Mouse (Mus musculus): Measurements from ENCODE around the gene Defa23. TPM values are rescaled to one million over a fixed set of nuclear protein-coding genes. Genes with fewer than 3 reads are reported as not detected.
"Not testable (repeated sequence)": the region's sequence is repeated elsewhere in the genome, so short reads cannot be mapped to it uniquely, and the experiment has no call there.

Gene Defa23
- not detected in 2 replicates for polyA plus RNA-seq (2016; fragmentation: Nextera tagmentation; extraction: Ambion mirVana)

DNA sequence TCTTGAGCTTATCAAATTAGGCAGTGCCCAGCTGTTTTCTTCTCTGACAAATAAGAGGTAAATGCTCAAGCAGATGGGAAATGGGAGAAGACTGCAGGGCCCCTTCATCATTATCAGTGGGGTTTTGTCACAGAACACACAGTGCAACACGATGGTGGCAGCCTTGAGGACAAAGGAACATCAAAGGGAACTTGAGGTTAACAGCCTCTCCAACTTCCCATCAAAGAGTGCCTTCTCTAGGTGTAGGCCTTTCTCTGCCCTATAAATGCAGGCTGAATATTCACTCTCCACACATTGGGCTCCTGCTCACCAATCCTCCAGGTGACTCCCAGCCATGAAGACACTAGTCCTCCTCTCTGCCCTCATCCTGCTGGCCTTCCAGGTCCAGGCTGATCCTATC is at the start of gene Defa23:
TSS of gene Defa23 (plus strand) at position 301 of the 400 bp plus-strand sequence.
- ATAC-seq (ENCODE audit: insufficient number of reproducible peaks, insufficient read depth, low FRiP score, low TSS enrichment, low read depth), result not testable (repeated sequence)

GRCm38 (mm10) chr8:21006801-21007200 is 48.0 kb upstream of the Defa23 start:
- no peak for ATAC-seq (ENCODE audit: insufficient number of reproducible peaks, insufficient read depth, low FRiP score, low TSS enrichment, low read depth)
- no peak overlapping the region for H3K4me2 ChIP-seq
- no peaks in the 10 kb centered on the region for H3K27me3 ChIP-seq
- no peak overlapping the region for H3K4me3 ChIP-seq (replicated peaks)
- H3K27ac ChIP-seq, result no peak overlapping the region
- H3K4me1 ChIP-seq (replicated peaks), result no peaks in the 10 kb centered on the region
- H3K36me3 ChIP-seq, result no peaks in the 10 kb centered on the region
- H3K9ac ChIP-seq (replicated peaks), result no peak overlapping the region
- WGBS, result 41% methylated on average over 1 of the region's 1 CpGs
- peaks cover 11% of the 10 kb centered on the region for H3K9me3 ChIP-seq

More for the DNA sequence above, at the start of gene Defa23:
- not testable (repeated sequence) for H3K27ac ChIP-seq; H3K4me3 ChIP-seq (replicated peaks); H3K9me3 ChIP-seq; H3K9ac ChIP-seq (replicated peaks); H3K27me3 ChIP-seq; H3K4me1 ChIP-seq (replicated peaks); H3K36me3 ChIP-seq; H3K4me2 ChIP-seq
- WGBS, result no CpG with 5 or more reads among the region's 1 CpGs

- H3K9me3 ChIP-seq, result peaks cover 11% of the 10 kb centered on the region
- H3K36me3 ChIP-seq; H3K4me3 ChIP-seq (replicated peaks); H3K9ac ChIP-seq (replicated peaks); ATAC-seq (ENCODE audit: insufficient number of reproducible peaks, insufficient read depth, low FRiP score, low TSS enrichment, low read depth); H3K27ac ChIP-seq; H3K4me2 ChIP-seq; H3K4me1 ChIP-seq (replicated peaks); H3K27me3 ChIP-seq: not testable (repeated sequence)
- WGBS, result 58% methylated on average over 6 of the region's 6 CpGs
These were observed 46.3 kb upstream of the Defa23 start for GRCm38 (mm10) chr8:21008578-21008977.

DNA sequence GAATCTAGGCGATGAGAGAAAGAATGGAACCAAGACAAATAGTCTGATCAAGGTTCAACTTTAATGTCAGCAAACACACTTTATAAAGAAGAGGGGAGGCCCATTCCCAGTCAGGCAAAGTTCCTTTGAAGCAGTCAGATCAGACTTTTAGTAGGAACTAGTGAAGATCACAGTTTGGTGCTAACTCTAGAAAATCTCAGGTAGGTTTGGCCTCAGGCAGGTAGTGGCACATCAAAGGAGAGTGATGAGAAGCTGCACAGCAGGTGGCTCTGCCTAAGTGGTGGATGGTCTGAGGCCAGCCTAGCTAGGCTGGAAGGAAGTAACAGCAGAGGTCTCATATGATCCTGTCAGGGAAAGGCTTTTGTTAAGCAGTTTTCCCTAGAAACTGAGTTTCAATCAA is 44.3 kb upstream of the Defa23 start:
- not testable (repeated sequence) for H3K9ac ChIP-seq (replicated peaks); H3K4me1 ChIP-seq (replicated peaks); ATAC-seq (ENCODE audit: insufficient number of reproducible peaks, insufficient read depth, low FRiP score, low TSS enrichment, low read depth); H3K27ac ChIP-seq; H3K36me3 ChIP-seq; H3K27me3 ChIP-seq; H3K4me2 ChIP-seq; H3K4me3 ChIP-seq (replicated peaks)
- H3K9me3 ChIP-seq, result peaks cover 11% of the 10 kb centered on the region
- 63% methylated on average over 1 of the region's 1 CpGs for WGBS

DNA sequence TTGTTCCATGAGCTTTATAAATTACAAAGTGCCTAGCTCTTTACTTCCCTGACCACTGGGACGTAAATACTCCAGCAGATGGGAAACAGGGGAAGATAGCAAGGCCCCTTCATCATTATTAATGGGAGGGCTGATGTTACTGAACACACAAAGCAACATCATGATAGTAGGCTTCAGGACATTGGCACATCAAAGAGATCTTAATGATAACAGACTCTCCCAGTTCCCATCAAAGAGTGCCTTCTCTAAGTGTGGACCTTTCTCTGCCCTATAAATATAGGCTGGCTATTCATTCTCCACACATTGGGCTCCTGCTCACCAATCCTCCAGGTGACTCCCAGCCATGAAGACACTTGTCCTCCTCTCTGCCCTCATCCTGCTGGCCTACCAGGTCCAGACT is 29.6 kb upstream of the Defa23 start, which contains the start of gene Defa21:
TSS of gene Defa21 (plus strand) at position 301 of the 400 bp plus-strand sequence.
- not testable (repeated sequence) for H3K9ac ChIP-seq (replicated peaks); ATAC-seq (ENCODE audit: insufficient number of reproducible peaks, insufficient read depth, low FRiP score, low TSS enrichment, low read depth); H3K9me3 ChIP-seq; H3K27ac ChIP-seq; H3K27me3 ChIP-seq; H3K4me2 ChIP-seq; H3K36me3 ChIP-seq; H3K4me3 ChIP-seq (replicated peaks); H3K4me1 ChIP-seq (replicated peaks)
- WGBS, result no CpG with 5 or more reads among the region's 1 CpGs

- not testable (repeated sequence) for H3K36me3 ChIP-seq; H3K27ac ChIP-seq; H3K27me3 ChIP-seq; H3K4me2 ChIP-seq; H3K9ac ChIP-seq (replicated peaks); ATAC-seq (ENCODE audit: insufficient number of reproducible peaks, insufficient read depth, low FRiP score, low TSS enrichment, low read depth); H3K4me1 ChIP-seq (replicated peaks); H3K4me3 ChIP-seq (replicated peaks); H3K9me3 ChIP-seq
- 93% methylated on average over 1 of the region's 1 CpGs for WGBS
These were observed 9.9 kb downstream of the Defa23 start, which contains the start of gene Defa35 for GRCm38 (mm10) chr8:21064738-21065137. Gene Defa35, plus strand, starts transcription at chr8:21065038.

DNA sequence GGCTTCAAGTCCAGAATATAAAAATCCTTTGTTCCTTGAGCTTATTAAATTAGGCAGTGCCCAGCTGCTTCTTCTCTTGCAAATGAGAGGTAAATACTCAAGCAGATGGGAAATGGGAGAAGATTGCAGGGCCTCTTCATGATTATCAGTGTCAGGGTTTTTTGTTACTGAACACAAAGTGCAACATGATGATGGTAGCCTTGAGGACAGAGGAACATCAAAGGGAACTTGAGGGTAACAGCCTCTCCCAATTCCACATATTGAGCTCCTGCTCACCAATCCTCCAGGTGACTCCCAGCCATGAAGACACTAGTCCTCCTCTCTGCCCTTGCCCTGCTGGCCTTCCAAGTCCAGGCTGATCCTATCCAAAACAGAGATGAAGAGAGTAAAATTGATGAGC is 29.3 kb downstream of the Defa23 start, which contains the start of gene Defa25:
TSS of gene Defa25 (plus strand) at position 301 of the 400 bp plus-strand sequence.
- not testable (repeated sequence) for H3K9me3 ChIP-seq; H3K9ac ChIP-seq (replicated peaks); H3K4me2 ChIP-seq; H3K27me3 ChIP-seq; ATAC-seq (ENCODE audit: insufficient number of reproducible peaks, insufficient read depth, low FRiP score, low TSS enrichment, low read depth); H3K4me3 ChIP-seq (replicated peaks); H3K36me3 ChIP-seq; H3K4me1 ChIP-seq (replicated peaks); H3K27ac ChIP-seq

- H3K4me2 ChIP-seq, result no peak overlapping the region
- H3K27me3 ChIP-seq, result no peaks in the 10 kb centered on the region
- no peak for ATAC-seq (ENCODE audit: insufficient number of reproducible peaks, insufficient read depth, low FRiP score, low TSS enrichment, low read depth)
- no peak overlapping the region for H3K4me3 ChIP-seq (replicated peaks)
- no peaks in the 10 kb centered on the region for H3K4me1 ChIP-seq (replicated peaks)
- 39% methylated on average over 4 of the region's 4 CpGs for WGBS
- H3K36me3 ChIP-seq, result no peaks in the 10 kb centered on the region
- H3K9ac ChIP-seq (replicated peaks), result no peak overlapping the region
- no peak overlapping the region for H3K27ac ChIP-seq
- H3K9me3 ChIP-seq, result 0 out of 2 replicates have a peak, but pooled peaks cover 2% of the 10 kb centered on the region
These were observed 38.3 kb downstream of the Defa23 start for GRCm38 (mm10) chr8:21093106-21093505.

GRCm38 (mm10) chr8:21095950-21096349 is 41.1 kb downstream of the Defa23 start, which contains the start of gene Gm14851:
Gene Gm14851, minus strand, starts transcription at chr8:21096050.
- WGBS, result 67% methylated on average over 1 of the region's 2 CpGs
- not testable (repeated sequence) for H3K27me3 ChIP-seq; H3K36me3 ChIP-seq; H3K4me3 ChIP-seq (replicated peaks); ATAC-seq (ENCODE audit: insufficient number of reproducible peaks, insufficient read depth, low FRiP score, low TSS enrichment, low read depth); H3K27ac ChIP-seq; H3K9ac ChIP-seq (replicated peaks); H3K9me3 ChIP-seq; H3K4me2 ChIP-seq; H3K4me1 ChIP-seq (replicated peaks)

Other genes starting within 250 kb of the Defa23 start
- not detected in 2 replicates for gene Defb33, start 162.4 kb upstream of the Defa23 start, polyA plus RNA-seq (2016; fragmentation: Nextera tagmentation; extraction: Ambion mirVana)
- gene Gm15056, start 152.4 kb upstream of the Defa23 start, polyA plus RNA-seq (2016; fragmentation: Nextera tagmentation; extraction: Ambion mirVana), result not detected in 2 replicates
- not detected in 2 replicates for gene Gm6040, start 133.0 kb upstream of the Defa23 start, polyA plus RNA-seq (2016; fragmentation: Nextera tagmentation; extraction: Ambion mirVana)
- gene AY761185, start 110.3 kb upstream of the Defa23 start, polyA plus RNA-seq (2016; fragmentation: Nextera tagmentation; extraction: Ambion mirVana), result not detected in 2 replicates
- not detected in 2 replicates for gene Defa21, start 29.5 kb upstream of the Defa23 start, polyA plus RNA-seq (2016; fragmentation: Nextera tagmentation; extraction: Ambion mirVana)
- gene Defa35, start 10.0 kb downstream of the Defa23 start, polyA plus RNA-seq (2016; fragmentation: Nextera tagmentation; extraction: Ambion mirVana), result not detected in 2 replicates
- gene Defa25, start 29.4 kb downstream of the Defa23 start, polyA plus RNA-seq (2016; fragmentation: Nextera tagmentation; extraction: Ambion mirVana), result not detected in 2 replicates
- gene Gm14851, start 41.0 kb downstream of the Defa23 start, polyA plus RNA-seq (2016; fragmentation: Nextera tagmentation; extraction: Ambion mirVana), result not detected in 2 replicates
- gene Defa30, start 79.6 kb downstream of the Defa23 start, polyA plus RNA-seq (2016; fragmentation: Nextera tagmentation; extraction: Ambion mirVana), result not detected in 2 replicates
- not detected in 2 replicates for gene Defa22, start 107.2 kb downstream of the Defa23 start, polyA plus RNA-seq (2016; fragmentation: Nextera tagmentation; extraction: Ambion mirVana)
- not detected in 2 replicates for gene Defa31, start 136.6 kb downstream of the Defa23 start, polyA plus RNA-seq (2016; fragmentation: Nextera tagmentation; extraction: Ambion mirVana)
- not detected in 2 replicates for gene Gm15293, start 146.5 kb downstream of the Defa23 start, polyA plus RNA-seq (2016; fragmentation: Nextera tagmentation; extraction: Ambion mirVana)
- gene Gm15292, start 194.7 kb downstream of the Defa23 start, polyA plus RNA-seq (2016; fragmentation: Nextera tagmentation; extraction: Ambion mirVana), result not detected in 2 replicates